Mouse (Mus musculus) T-cell, adult 2 months (primary cell): ENCODE measurements at regions not wholly inside any gene's neighbourhood (a gene's known extent, or its start where the extent isn't known, plus 50 kb on each side); places are given as distances from the start of the nearest gene placed in this dataset.
A peak's percentile ranks its signal among the peaks of the same experiment; 100 is the strongest.

Experiments used
- DNase-seq: peaks from one replicate; pipeline ENCODE4 v3.0.0; 2022; ENCODE audit warnings: low spot score

- DNase-seq = no peak
Observed at GRCm38 (mm10) chr5:101295941-101296340, 368.9 kb downstream of the Nkx6-1 start.

- DNase-seq = no peak
Observed at GRCm38 (mm10) chr5:101294031-101294430, 370.8 kb downstream of the Nkx6-1 start.

GRCm38 (mm10) chr5:101288358-101288757, 376.4 kb downstream of the Nkx6-1 start:
- DNase-seq = peak; percentile 9

GRCm38 (mm10) chr5:101285941-101286340, 378.9 kb downstream of the Nkx6-1 start:
- DNase-seq = no peak

GRCm38 (mm10) chr5:101250474-101250873, 405.0 kb downstream of the Gpat3 start:
- no peak for DNase-seq

- no peak for DNase-seq
Observed at GRCm38 (mm10) chr5:101242651-101243050, 397.1 kb downstream of the Gpat3 start.

- peak; percentile 48 for DNase-seq
Observed at GRCm38 (mm10) chr5:101239298-101240118, 394.0 kb downstream of the Gpat3 start.

- no peak for DNase-seq
Observed at GRCm38 (mm10) chr5:101236163-101236693, 390.7 kb downstream of the Gpat3 start.

GRCm38 (mm10) chr5:101222390-101222789, 376.9 kb downstream of the Gpat3 start:
- DNase-seq = no peak

- no peak for DNase-seq
Observed at GRCm38 (mm10) chr5:101218082-101218481, 372.6 kb downstream of the Gpat3 start.

- no peak for DNase-seq
Observed at GRCm38 (mm10) chr5:101216837-101217571, 371.5 kb downstream of the Gpat3 start.

GRCm38 (mm10) chr5:101211974-101212373, 366.5 kb downstream of the Gpat3 start:
- no peak for DNase-seq

- no peak for DNase-seq
Observed at GRCm38 (mm10) chr5:101208150-101208549, 362.6 kb downstream of the Gpat3 start.

- DNase-seq = no peak
Observed at GRCm38 (mm10) chr5:101195501-101195900, 350.0 kb downstream of the Gpat3 start.

- DNase-seq = no peak
Observed at GRCm38 (mm10) chr5:101190976-101191375, 345.5 kb downstream of the Gpat3 start.

GRCm38 (mm10) chr5:101173183-101173582, 327.7 kb downstream of the Gpat3 start:
- DNase-seq = no peak

- no peak for DNase-seq
Observed at GRCm38 (mm10) chr5:101172782-101173181, 327.3 kb downstream of the Gpat3 start.

- DNase-seq = no peak
Observed at GRCm38 (mm10) chr5:101169074-101169473, 323.6 kb downstream of the Gpat3 start.

- DNase-seq = no peak
Observed at GRCm38 (mm10) chr5:101163624-101164213, 318.2 kb downstream of the Gpat3 start.

GRCm38 (mm10) chr5:101163112-101163511, 317.6 kb downstream of the Gpat3 start:
- DNase-seq = no peak

GRCm38 (mm10) chr5:101157416-101157815, 311.9 kb downstream of the Gpat3 start:
- no peak for DNase-seq

GRCm38 (mm10) chr5:101146345-101146744, 300.8 kb downstream of the Gpat3 start:
- DNase-seq = no peak
